Mouse (Mus musculus): ENCODE measurements at regions not wholly inside any gene's neighbourhood (a gene's known extent, or its start where the extent isn't known, plus 50 kb on each side); places are given as distances from the start of the nearest gene placed in this dataset.
"Not testable (repeated sequence)": the region's sequence is repeated elsewhere in the genome, so short reads cannot be mapped to it uniquely, and the experiment has no call there.

GRCm38 (mm10) chr3:138645320-138645719 is 96.7 kb upstream of the Tspan5 start:
- TF ChIP-seq CTCF (IDR thresholded peaks at IDR 0.05): peak; percentile 33; the same call in 1 of the 2 replicates
- 12% methylated on average over 3 of the region's 3 CpGs for WGBS
- no peak overlapping the region for H3K27ac ChIP-seq (ENCODE audit: low read depth, low read length)
- peak; percentile 73 for DNase-seq (ENCODE audit: low spot score)
- no peak overlapping the region for H3K4me2 ChIP-seq (ENCODE audit: low read depth, low read length, poor library complexity, severe bottlenecking)
- no peak for ATAC-seq (ENCODE audit: low FRiP score)
- H3K27me3 ChIP-seq (ENCODE audit: insufficient read depth, low read length): no peaks in the 10 kb centered on the region
- no peak overlapping the region for H3K4me3 ChIP-seq (ENCODE audit: low read depth, low read length)
- H3K4me1 ChIP-seq (ENCODE audit: insufficient read depth, low read length): no peaks in the 10 kb centered on the region
- H3K36me3 ChIP-seq (ENCODE audit: insufficient read depth, low read length): no peaks in the 10 kb centered on the region
- no peaks in the 10 kb centered on the region for H3K9me3 ChIP-seq (ENCODE audit: low read length)
- H3K9ac ChIP-seq (replicated peaks; ENCODE audit: low read length, poor library complexity, severe bottlenecking): no peak overlapping the region

- 84% methylated on average over 6 of the region's 6 CpGs for WGBS
- no peak for DNase-seq (ENCODE audit: low spot score)
- Histone ChIP-seq H3K27ac (ENCODE audit: low read depth, low read length) (no peak overlapping the region), H3K27me3 (ENCODE audit: insufficient read depth, low read length) (no peaks in the 10 kb centered on the region), H3K9ac (replicated peaks; ENCODE audit: low read length, poor library complexity, severe bottlenecking) (no peak overlapping the region), H3K9me3 (ENCODE audit: low read length) (no peaks in the 10 kb centered on the region), H3K4me1 (ENCODE audit: insufficient read depth, low read length) (no peaks in the 10 kb centered on the region), H3K4me3 (ENCODE audit: low read depth, low read length) (no peak overlapping the region), H3K4me2 (ENCODE audit: low read depth, low read length, poor library complexity, severe bottlenecking) (no peak overlapping the region), H3K36me3 (ENCODE audit: insufficient read depth, low read length) (no peaks in the 10 kb centered on the region)
- ATAC-seq (ENCODE audit: low FRiP score): no peak
- no peak for TF ChIP-seq CTCF (IDR thresholded peaks at IDR 0.05)
These were observed 92.3 kb upstream of the Tspan5 start for GRCm38 (mm10) chr3:138649699-138650098.

GRCm38 (mm10) chr3:138650671-138651070 is 91.3 kb upstream of the Tspan5 start:
- not testable (repeated sequence) for DNase-seq (ENCODE audit: low spot score); H3K4me1 ChIP-seq (ENCODE audit: insufficient read depth, low read length); H3K4me2 ChIP-seq (ENCODE audit: low read depth, low read length, poor library complexity, severe bottlenecking); H3K9ac ChIP-seq (replicated peaks; ENCODE audit: low read length, poor library complexity, severe bottlenecking); H3K27me3 ChIP-seq (ENCODE audit: insufficient read depth, low read length); ATAC-seq (ENCODE audit: low FRiP score); H3K4me3 ChIP-seq (ENCODE audit: low read depth, low read length); H3K9me3 ChIP-seq (ENCODE audit: low read length); H3K36me3 ChIP-seq (ENCODE audit: insufficient read depth, low read length); H3K27ac ChIP-seq (ENCODE audit: low read depth, low read length)
- WGBS: 92% methylated on average over 3 of the region's 4 CpGs

GRCm38 (mm10) chr3:138651361-138652205 is 90.4 kb upstream of the Tspan5 start:
- TF ChIP-seq CTCF (IDR thresholded peaks at IDR 0.05): no peak
- Histone ChIP-seq H3K27ac (ENCODE audit: low read depth, low read length) (no peak overlapping the region), H3K9ac (replicated peaks; ENCODE audit: low read length, poor library complexity, severe bottlenecking) (no peak overlapping the region), H3K9me3 (ENCODE audit: low read length) (no peaks in the 10 kb centered on the region), H3K4me3 (ENCODE audit: low read depth, low read length) (no peak overlapping the region), H3K27me3 (ENCODE audit: insufficient read depth, low read length) (no peaks in the 10 kb centered on the region), H3K4me2 (ENCODE audit: low read depth, low read length, poor library complexity, severe bottlenecking) (no peak overlapping the region), H3K36me3 (ENCODE audit: insufficient read depth, low read length) (no peaks in the 10 kb centered on the region), H3K4me1 (ENCODE audit: insufficient read depth, low read length) (no peaks in the 10 kb centered on the region)
- ATAC-seq (ENCODE audit: low FRiP score) (no peak), DNase-seq (ENCODE audit: low spot score) (no peak)
- WGBS: 80% methylated on average over 12 of the region's 12 CpGs

- Histone ChIP-seq H3K9me3 (ENCODE audit: low read length) (no peaks in the 10 kb centered on the region), H3K27me3 (ENCODE audit: insufficient read depth, low read length) (no peaks in the 10 kb centered on the region), H3K36me3 (ENCODE audit: insufficient read depth, low read length) (no peaks in the 10 kb centered on the region), H3K4me1 (ENCODE audit: insufficient read depth, low read length) (no peaks in the 10 kb centered on the region), H3K4me3 (ENCODE audit: low read depth, low read length) (no peak overlapping the region), H3K4me2 (ENCODE audit: low read depth, low read length, poor library complexity, severe bottlenecking) (no peak overlapping the region), H3K27ac (ENCODE audit: low read depth, low read length) (no peak overlapping the region), H3K9ac (replicated peaks; ENCODE audit: low read length, poor library complexity, severe bottlenecking) (no peak overlapping the region)
- ATAC-seq (ENCODE audit: low FRiP score): no peak
- TF ChIP-seq CTCF (IDR thresholded peaks at IDR 0.05): no peak
- no peak for DNase-seq (ENCODE audit: low spot score)
- WGBS: 93% methylated on average over 2 of the region's 2 CpGs
These were observed 89.8 kb upstream of the Tspan5 start for GRCm38 (mm10) chr3:138652206-138652605.

GRCm38 (mm10) chr3:138652685-138653084 is 89.3 kb upstream of the Tspan5 start:
- no peaks in the 10 kb centered on the region for H3K36me3 ChIP-seq (ENCODE audit: insufficient read depth, low read length)
- no peak for TF ChIP-seq CTCF (IDR thresholded peaks at IDR 0.05)
- no peaks in the 10 kb centered on the region for H3K27me3 ChIP-seq (ENCODE audit: insufficient read depth, low read length)
- H3K9me3 ChIP-seq (ENCODE audit: low read length): no peaks in the 10 kb centered on the region
- no peak for ATAC-seq (ENCODE audit: low FRiP score)
- no peak overlapping the region for H3K4me3 ChIP-seq (ENCODE audit: low read depth, low read length)
- WGBS: 89% methylated on average over 4 of the region's 4 CpGs
- no peak for DNase-seq (ENCODE audit: low spot score)
- H3K4me2 ChIP-seq (ENCODE audit: low read depth, low read length, poor library complexity, severe bottlenecking): no peak overlapping the region
- no peak overlapping the region for H3K27ac ChIP-seq (ENCODE audit: low read depth, low read length)
- H3K9ac ChIP-seq (replicated peaks; ENCODE audit: low read length, poor library complexity, severe bottlenecking): no peak overlapping the region
- no peaks in the 10 kb centered on the region for H3K4me1 ChIP-seq (ENCODE audit: insufficient read depth, low read length)

All from midbrain, postnatal 0 days (tissue).